Mouse (Mus musculus): ENCODE measurements around the gene Gsx1. TPM values are rescaled to one million over a fixed set of nuclear protein-coding genes. Genes with fewer than 3 reads are reported as not detected.

Gsx1 gene
- total and polyA plus RNA-seq, 3 experiments, result not detected

DNA sequence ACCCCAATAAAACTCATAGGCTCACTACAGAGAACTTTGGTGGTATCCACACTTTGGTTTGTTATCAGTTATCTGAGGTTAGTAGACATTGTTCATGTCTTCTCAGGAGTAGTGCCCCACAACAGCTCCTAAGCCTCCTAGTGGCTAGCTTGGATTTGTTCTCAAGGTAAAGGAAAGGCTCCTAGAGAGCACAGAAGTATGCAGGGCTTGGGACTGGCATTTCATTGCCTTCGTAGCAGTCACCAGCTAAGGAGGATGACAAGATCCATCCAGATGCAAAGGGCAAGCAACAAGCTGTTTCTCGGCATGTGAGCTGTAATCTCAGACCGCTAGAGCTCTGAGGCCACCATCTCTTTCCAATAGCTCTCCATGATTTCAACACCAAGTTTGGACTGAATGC lies 14.4 kb upstream of the Gsx1 start:
- no peak overlapping the region for H3K4me3 ChIP-seq (ENCODE audit: control insufficient read depth in 1 of 2, insufficient read depth in 1 of 2, low read depth in 2 of 2, low read length in 2 of 2)
- H3K9ac ChIP-seq (ENCODE audit: control insufficient read depth, low read depth, low read length, poor library complexity, severe bottlenecking), result no peak overlapping the region
- H3K4me1 ChIP-seq (ENCODE audit: control insufficient read depth in 1 of 2, insufficient read depth in 2 of 2, low read length in 2 of 2), result no peaks in the 10 kb centered on the region
- no peaks in the 10 kb centered on the region for H3K27me3 ChIP-seq (ENCODE audit: control insufficient read depth in 1 of 2, insufficient read depth in 2 of 2, low read length in 2 of 2)
- H3K36me3 ChIP-seq (ENCODE audit: control insufficient read depth in 1 of 2, insufficient read depth in 2 of 2, low read length in 2 of 2), result no peaks in the 10 kb centered on the region
- H3K79me2 ChIP-seq (ENCODE audit: control insufficient read depth, insufficient read depth, low read length, poor library complexity), result no peaks in the 10 kb centered on the region
- no peaks in the 10 kb centered on the region for H3K9me3 ChIP-seq (replicated peaks; ENCODE audit: insufficient read depth, low read length)
- H3K27ac ChIP-seq (ENCODE audit: control insufficient read depth, low read depth, low read length), result no peak overlapping the region
- TF ChIP-seq TCF12 (IDR thresholded peaks at IDR 0.05; ENCODE audit: low read depth, low read length), result no peak
- no peak for TF ChIP-seq ZNF384 (IDR thresholded peaks at IDR 0.05; ENCODE audit: low read depth, low read length)
- TF ChIP-seq CHD1 (IDR thresholded peaks at IDR 0.05; ENCODE audit: low read depth, low read length), result no peak
- no peak for TF ChIP-seq CHD2 (IDR thresholded peaks at IDR 0.05; ENCODE audit: low read length)
- TF ChIP-seq SIN3A (IDR thresholded peaks at IDR 0.05; ENCODE audit: low read length), result no peak
- no peak for TF ChIP-seq ETS1 (IDR thresholded peaks at IDR 0.05; ENCODE audit: low read depth, low read length)
- TF ChIP-seq USF1 (IDR thresholded peaks at IDR 0.05; ENCODE audit: low read depth, low read length), result no peak
- no peak for TF ChIP-seq UBTF (IDR thresholded peaks at IDR 0.05; ENCODE audit: borderline replicate concordance, insufficient read depth, low read depth, low read length)
- no peak for TF ChIP-seq RAD21 (IDR thresholded peaks at IDR 0.05; ENCODE audit: low read depth, low read length)
- TF ChIP-seq MAZ (IDR thresholded peaks at IDR 0.05; ENCODE audit: low read depth, low read length), result no peak
- no peak for TF ChIP-seq POLR2AphosphoS2 (IDR thresholded peaks at IDR 0.05; ENCODE audit: low read length)
- no peak for TF ChIP-seq E2F4 (IDR thresholded peaks at IDR 0.05; ENCODE audit: borderline replicate concordance, low read depth, low read length)
- no peak for TF ChIP-seq MXI1 (IDR thresholded peaks at IDR 0.05; ENCODE audit: low read depth, low read length)
- TF ChIP-seq ZC3H11A (IDR thresholded peaks at IDR 0.05; ENCODE audit: low read depth, low read length), result no peak
- no peak for TF ChIP-seq ELF1 (IDR thresholded peaks at IDR 0.05; ENCODE audit: low read depth, low read length)
- no peak for TF ChIP-seq HCFC1 (IDR thresholded peaks at IDR 0.05; ENCODE audit: low read depth, low read length)
- no peak for DNase-seq (ENCODE audit: low read depth, low spot score)

DNA sequence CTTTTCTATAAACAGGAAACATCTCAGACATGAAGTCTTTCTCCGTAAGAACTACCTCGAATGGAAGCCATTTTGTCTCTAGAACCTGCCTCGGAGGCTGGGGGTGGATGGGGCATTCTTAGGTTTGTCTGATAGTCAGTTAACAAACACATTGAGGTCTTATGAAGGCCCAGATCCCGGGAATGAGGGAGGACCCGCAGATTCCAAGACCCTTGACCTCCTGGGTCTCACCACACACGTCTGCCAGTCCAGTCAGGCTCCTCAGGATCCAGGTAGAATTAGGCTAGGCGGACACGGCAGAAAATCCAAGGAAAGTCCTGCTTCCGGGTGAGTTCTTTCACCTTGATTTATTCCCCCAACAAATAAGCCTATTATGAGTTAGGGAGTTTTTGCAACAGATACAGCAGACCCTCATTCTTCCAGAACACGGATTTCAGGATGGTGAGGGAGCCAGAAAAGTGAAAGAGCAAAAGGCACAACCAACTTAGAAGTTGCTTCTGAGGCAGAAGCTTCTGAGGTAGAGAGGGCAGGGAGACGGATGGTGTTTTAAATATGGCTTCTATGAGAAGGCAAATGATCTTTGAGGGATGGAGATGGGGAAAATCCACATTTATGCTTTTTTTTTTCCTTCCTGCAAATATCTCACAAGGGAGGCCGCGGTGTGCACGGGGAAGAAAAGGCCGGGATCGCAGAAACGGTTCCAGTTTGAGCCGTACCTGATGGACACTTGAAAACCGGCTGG lies 3.2 kb upstream of the Gsx1 start:
- H3K36me3 ChIP-seq (ENCODE audit: control insufficient read depth in 1 of 2, insufficient read depth in 2 of 2, low read length in 2 of 2), result no peaks in the 10 kb centered on the region
- no peak for TF ChIP-seq CTCF (IDR thresholded peaks at IDR 0.05 in 2 of 3, conservative IDR thresholded peaks at IDR 0.05 in 1 of 3; ENCODE audit: control insufficient read depth in 1 of 3, insufficient read depth in 1 of 3, low read depth in 2 of 3, low read length in 3 of 3, poor library complexity in 1 of 3, severe bottlenecking in 1 of 3)
- no peak for TF ChIP-seq JUND (IDR thresholded peaks at IDR 0.05; ENCODE audit: low read depth, low read length)
- TF ChIP-seq ZKSCAN1 (IDR thresholded peaks at IDR 0.05; ENCODE audit: low read depth, low read length), result no peak
- H3K4me3 ChIP-seq (ENCODE audit: control insufficient read depth in 1 of 2, insufficient read depth in 1 of 2, low read depth in 2 of 2, low read length in 2 of 2), result no peak overlapping the region
- H3K27ac ChIP-seq (ENCODE audit: control insufficient read depth, low read depth, low read length), result no peak overlapping the region
- no peaks in the 10 kb centered on the region for H3K4me1 ChIP-seq (ENCODE audit: control insufficient read depth in 1 of 2, insufficient read depth in 2 of 2, low read length in 2 of 2)
- no peaks in the 10 kb centered on the region for H3K27me3 ChIP-seq (ENCODE audit: control insufficient read depth in 1 of 2, insufficient read depth in 2 of 2, low read length in 2 of 2)
- DNase-seq (ENCODE audit: low read depth, low spot score), result no peak
- H3K9me3 ChIP-seq (replicated peaks; ENCODE audit: insufficient read depth, low read length), result no peaks in the 10 kb centered on the region
- H3K9ac ChIP-seq (ENCODE audit: control insufficient read depth, low read depth, low read length, poor library complexity, severe bottlenecking), result no peak overlapping the region
- H3K79me2 ChIP-seq (ENCODE audit: control insufficient read depth, insufficient read depth, low read length, poor library complexity), result no peaks in the 10 kb centered on the region
